Mouse (Mus musculus) neural tube, embryonic 13.5 days (tissue): ENCODE results near the gene Mis18bp1. TPM values are rescaled to one million over a fixed set of nuclear protein-coding genes. Genes with fewer than 3 reads are reported as not detected.
"Not testable (repeated sequence)": the region's sequence is repeated elsewhere in the genome, so short reads cannot be mapped to it uniquely, and the experiment has no call there.

Experiments
- ATAC-seq: fragments of 200-750 bp; cut with Nextera tagmentation; 2 replicates; pipeline ENCODE4 v1.8.0; 2017; ENCODE audit warnings: low read depth, mild to moderate bottlenecking, moderate TSS enrichment, moderate library complexity
- H3K27ac ChIP-seq: fragments of 300-500 bp; sonication (generic); replicated peaks from 2 replicates; pipeline ENCODE4 v1.5.1; 2015; ENCODE audit warnings: moderate library complexity, mild to moderate bottlenecking, inconsistent platforms
- H3K27me3 ChIP-seq: fragments of 300-500 bp; sonication (generic); 2 replicates; pipeline ENCODE4 v1.6.1; 2015; ENCODE audit warnings: mild to moderate bottlenecking, inconsistent platforms
- H3K36me3 ChIP-seq: fragments of 300-500 bp; sonication (generic); 2 replicates; pipeline ENCODE4 v1.6.1; 2015; ENCODE audit warnings: mild to moderate bottlenecking, inconsistent platforms
- H3K4me1 ChIP-seq: fragments of 300-500 bp; sonication (generic); replicated peaks from 2 replicates; pipeline ENCODE4 v1.6.1; 2015; ENCODE audit warnings: inconsistent platforms
- H3K4me2 ChIP-seq: fragments of 300-500 bp; sonication (generic); 2 replicates; pipeline ENCODE4 v1.6.1; 2015; ENCODE audit warnings: inconsistent platforms, mild to moderate bottlenecking, moderate library complexity
- H3K4me3 ChIP-seq: fragments of 300-500 bp; sonication (generic); 2 replicates; pipeline ENCODE4 v1.5.1; 2015; ENCODE audit warnings: mild to moderate bottlenecking, inconsistent platforms
- H3K9ac ChIP-seq: fragments of 300-500 bp; sonication (generic); 2 replicates; pipeline ENCODE4 v1.6.1; 2015; ENCODE audit warnings: moderate library complexity, mild to moderate bottlenecking, inconsistent platforms
- H3K9me3 ChIP-seq: fragments of 300-500 bp; sonication (generic); 2 replicates; pipeline ENCODE4 v1.6.1; 2016; ENCODE audit warnings: inconsistent platforms
- WGBS: fragments of 180-500 bp; shearing (Covaris S2); methylation state at CpG from one replicate; pipeline ENCODE4 v1.1.7; 2015; 5-methylcytosine and 5-hydroxymethylcytosine counted together
- polyA plus RNA-seq: library from polyadenylated mRNA; unstranded; fragments of >200 nt; fragmentation: Nextera tagmentation; extraction: Ambion mirVana; gene quantifications from 2 replicates; pipeline ENCODE4 v1.2.1, GENCODE M21; 2015

Mis18bp1 gene
- 11.8 and 12.0 TPM in 2 replicates for polyA plus RNA-seq

- Histone ChIP-seq H3K4me2 (peak within 1 kb of the TSS; percentile 78), H3K36me3 (no peaks in the 10 kb centered on the region), H3K27ac (peak within 1 kb of the TSS; percentile 92), H3K4me3 (peak within 1 kb of the TSS; percentile 75), H3K4me1 (peaks cover 15% of the 10 kb centered on the region), H3K9ac (peak within 1 kb of the TSS; percentile 69), H3K27me3 (no peaks in the 10 kb centered on the region), H3K9me3 (no peaks in the 10 kb centered on the region)
- peak; percentile 100 for ATAC-seq
- WGBS: under 1% methylated on average over 70 of the region's 70 CpGs
Measured at GRCm38 (mm10) chr12:65172021-65172951, at the start of gene Mis18bp1. Gene Mis18bp1, minus strand, starts transcription at chr12:65172604.

DNA sequence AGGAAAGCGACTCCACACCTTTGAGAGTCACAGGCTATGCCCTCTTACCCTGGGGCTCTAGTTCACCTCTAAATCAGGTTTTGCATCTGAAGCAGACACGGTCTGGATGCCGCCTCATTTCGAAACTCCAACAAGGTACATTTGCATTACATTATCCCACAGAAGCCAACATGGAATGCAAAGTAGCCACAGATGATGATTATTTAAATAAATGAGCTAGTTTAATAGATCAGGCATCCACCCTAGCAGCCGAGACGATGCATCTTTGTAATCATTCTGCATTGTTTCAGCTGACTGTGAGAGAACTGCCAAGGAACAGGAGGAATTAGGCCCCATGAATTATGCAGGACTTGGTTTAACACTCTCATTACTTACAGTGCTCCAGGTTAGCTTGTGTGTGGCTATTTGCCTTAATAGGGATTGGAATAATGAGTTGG, 44.0 kb upstream of the Mis18bp1 start:
- Histone ChIP-seq H3K27me3 (no peaks in the 10 kb centered on the region), H3K9ac (no peak overlapping the region), H3K4me2 (no peak overlapping the region), H3K9me3 (no peaks in the 10 kb centered on the region), H3K4me3 (no peak overlapping the region), H3K27ac (no peak overlapping the region), H3K4me1 (peaks cover 5% of the 10 kb centered on the region; the same call in 1 of the 2 replicates), H3K36me3 (no peaks in the 10 kb centered on the region)
- ATAC-seq: no peak
- 40% methylated on average over 6 of the region's 6 CpGs for WGBS

DNA sequence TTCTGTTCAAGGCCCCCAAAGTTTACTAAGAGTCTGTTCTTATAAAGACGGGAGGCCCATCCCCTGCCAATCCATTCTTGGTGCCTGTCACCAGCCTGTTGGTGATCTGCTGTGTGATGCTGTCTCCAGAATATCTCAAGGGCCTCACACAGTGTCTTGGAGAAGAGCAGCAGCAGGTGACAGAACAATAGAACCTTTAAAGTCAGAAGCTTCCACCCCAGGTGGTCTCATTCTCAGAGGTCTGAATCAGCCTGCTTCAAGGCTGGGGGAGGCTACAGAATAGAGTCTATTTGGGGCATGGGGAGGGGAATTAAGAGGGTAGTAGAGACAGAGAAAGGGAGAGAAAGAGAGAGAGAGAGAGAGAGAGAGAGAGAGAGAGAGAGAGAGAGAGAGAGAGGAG, 34.0 kb upstream of the Mis18bp1 start:
- Histone ChIP-seq H3K4me3 (no peak overlapping the region), H3K27me3 (no peaks in the 10 kb centered on the region), H3K27ac (no peak overlapping the region), H3K9me3 (no peaks in the 10 kb centered on the region), H3K9ac (no peak overlapping the region), H3K36me3 (no peaks in the 10 kb centered on the region), H3K4me2 (no peak overlapping the region), H3K4me1 (no peaks in the 10 kb centered on the region)
- ATAC-seq: no peak
- 28% methylated on average over 1 of the region's 1 CpGs for WGBS

DNA sequence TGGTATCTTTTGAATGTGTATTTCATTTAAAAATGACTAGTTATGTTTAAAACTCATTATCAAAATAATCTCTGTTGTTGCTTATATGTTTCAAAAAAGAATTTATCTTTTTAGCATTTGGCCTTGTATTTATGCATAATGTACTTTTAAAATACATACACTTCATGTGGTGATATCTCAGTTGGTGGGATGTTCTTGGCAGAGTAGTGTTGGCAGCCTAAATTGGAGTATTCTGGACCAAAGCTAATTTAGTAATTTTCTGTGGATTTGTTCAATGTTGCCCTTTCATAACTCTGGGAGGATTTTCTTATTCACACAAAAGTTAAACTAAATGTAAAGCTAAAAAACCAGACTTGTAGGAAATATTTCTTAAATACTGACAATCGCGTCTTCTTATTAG, 29.4 kb upstream of the Mis18bp1 start:
- no peaks in the 10 kb centered on the region for H3K27me3 ChIP-seq
- no peaks in the 10 kb centered on the region for H3K4me1 ChIP-seq
- 96% methylated on average over 2 of the region's 2 CpGs for WGBS
- H3K4me2 ChIP-seq: no peak overlapping the region
- H3K9ac ChIP-seq: no peak overlapping the region
- H3K27ac ChIP-seq: no peak overlapping the region
- H3K9me3 ChIP-seq: no peaks in the 10 kb centered on the region
- ATAC-seq: no peak
- no peaks in the 10 kb centered on the region for H3K36me3 ChIP-seq
- H3K4me3 ChIP-seq: no peak overlapping the region

- ATAC-seq: no peak
- H3K4me3 ChIP-seq: no peak overlapping the region
- 74% methylated on average over 5 of the region's 5 CpGs for WGBS
Measured at GRCm38 (mm10) chr12:65194003-65194530, 21.7 kb upstream of the Mis18bp1 start.

GRCm38 (mm10) chr12:65189213-65189612, 16.8 kb upstream of the Mis18bp1 start:
- Histone ChIP-seq H3K36me3 (no peaks in the 10 kb centered on the region), H3K4me3 (no peak overlapping the region), H3K4me2 (no peak overlapping the region), H3K9me3 (no peaks in the 10 kb centered on the region), H3K9ac (no peak overlapping the region), H3K4me1 (no peaks in the 10 kb centered on the region), H3K27me3 (no peaks in the 10 kb centered on the region), H3K27ac (no peak overlapping the region)
- ATAC-seq: no peak
- 83% methylated on average over 2 of the region's 2 CpGs for WGBS

More at GRCm38 (mm10) chr12:65194003-65194530, 21.7 kb upstream of the Mis18bp1 start:
- H3K27ac ChIP-seq: no peak overlapping the region
- H3K9ac ChIP-seq: no peak overlapping the region
- no peaks in the 10 kb centered on the region for H3K9me3 ChIP-seq
- no peaks in the 10 kb centered on the region for H3K4me1 ChIP-seq
- no peaks in the 10 kb centered on the region for H3K27me3 ChIP-seq
- no peaks in the 10 kb centered on the region for H3K36me3 ChIP-seq
- no peak overlapping the region for H3K4me2 ChIP-seq

GRCm38 (mm10) chr12:65187365-65187764, 15.0 kb upstream of the Mis18bp1 start:
- no peak overlapping the region for H3K27ac ChIP-seq
- H3K27me3 ChIP-seq: no peaks in the 10 kb centered on the region
- H3K9ac ChIP-seq: no peak overlapping the region
- no peaks in the 10 kb centered on the region for H3K9me3 ChIP-seq
- H3K4me1 ChIP-seq: no peaks in the 10 kb centered on the region
- no peaks in the 10 kb centered on the region for H3K36me3 ChIP-seq
- 60% methylated on average over 3 of the region's 3 CpGs for WGBS
- H3K4me3 ChIP-seq: no peak overlapping the region
- H3K4me2 ChIP-seq: no peak overlapping the region
- ATAC-seq: no peak

DNA sequence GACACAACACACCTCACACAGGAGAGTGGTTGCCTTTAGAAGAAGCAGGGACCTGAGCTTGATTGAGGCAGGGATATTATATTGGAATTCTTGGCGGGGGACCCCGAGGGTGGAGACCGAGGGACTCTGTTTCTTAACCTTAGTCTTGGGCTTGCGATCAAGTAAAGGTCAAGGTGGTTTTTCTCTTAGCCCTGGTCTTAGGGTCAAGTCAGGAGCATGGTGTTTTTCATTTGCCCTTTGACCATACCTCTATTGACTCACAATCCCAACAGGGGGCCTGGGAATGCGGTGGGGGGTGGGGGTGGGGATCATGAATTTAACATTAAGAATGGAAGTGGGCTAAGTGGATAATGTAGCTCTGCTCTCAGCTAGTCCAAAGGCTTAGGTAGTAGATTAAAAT, 1.3 kb upstream of the Mis18bp1 start:
- WGBS: 89% methylated on average over 5 of the region's 5 CpGs
- no peak for ATAC-seq
- H3K4me2 ChIP-seq: 0 out of 2 replicates have a peak overlapping the region, but pooled peaks have one; percentile 78
- no peaks in the 10 kb centered on the region for H3K9me3 ChIP-seq
- no peak overlapping the region for H3K9ac ChIP-seq
- H3K4me1 ChIP-seq: peaks cover 15% of the 10 kb centered on the region
- H3K27ac ChIP-seq: no peak overlapping the region
- no peak overlapping the region for H3K4me3 ChIP-seq
- no peaks in the 10 kb centered on the region for H3K27me3 ChIP-seq
- H3K36me3 ChIP-seq: no peaks in the 10 kb centered on the region

DNA sequence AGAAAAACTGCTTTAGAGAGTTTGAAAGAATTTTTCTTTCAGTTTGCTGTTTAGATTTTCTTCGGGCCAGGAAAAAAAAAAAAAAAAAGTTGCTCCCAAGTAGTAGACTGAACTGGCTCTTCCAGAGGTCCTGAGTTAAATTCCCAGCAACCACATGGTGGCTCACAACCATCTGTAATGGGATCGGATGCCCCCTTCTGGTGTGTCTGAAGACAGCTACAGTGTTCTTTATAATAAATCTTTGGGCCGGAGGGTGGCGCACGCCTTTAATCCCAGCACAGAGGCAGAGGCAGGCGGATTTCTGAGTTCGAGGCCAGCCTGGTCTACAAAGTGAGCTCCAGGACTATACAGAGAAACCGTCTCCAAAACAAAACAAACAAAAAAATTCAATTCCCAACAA, 555 bp upstream of the Mis18bp1 start:
- 30% methylated on average over 8 of the region's 8 CpGs for WGBS
- ATAC-seq: peak; percentile 70
- Histone ChIP-seq H3K4me1 (peaks cover 15% of the 10 kb centered on the region), H3K9ac (peak overlapping the region; percentile 66; the same call in 1 of the 2 replicates), H3K4me2 (peak overlapping the region; percentile 78), H3K27ac (peak overlapping the region; percentile 92), H3K4me3 (peak overlapping the region; percentile 75)
- not testable (repeated sequence) for H3K27me3 ChIP-seq, H3K36me3 ChIP-seq, H3K9me3 ChIP-seq

DNA sequence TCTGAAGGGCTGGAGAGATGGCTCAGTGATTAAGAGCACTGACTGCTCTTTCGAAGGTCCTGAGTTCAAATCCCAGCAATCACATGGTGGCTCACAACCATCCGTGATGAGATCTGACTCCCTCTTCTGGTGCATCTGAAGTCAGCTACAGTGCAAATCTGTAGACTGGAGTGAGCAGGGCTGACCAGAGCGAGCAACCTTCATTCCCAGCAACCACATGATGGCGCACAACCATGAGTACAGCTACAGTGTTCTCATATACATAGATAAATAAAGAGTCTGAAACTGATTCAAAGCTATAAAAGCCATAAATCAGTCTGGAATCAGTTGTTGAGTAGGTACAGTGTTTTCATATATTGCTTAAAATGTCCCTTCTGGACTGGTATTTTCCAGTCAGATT, 36.3 kb downstream of the Mis18bp1 start:
- not testable (repeated sequence) for H3K9ac ChIP-seq, H3K4me1 ChIP-seq, H3K36me3 ChIP-seq, H3K4me2 ChIP-seq, H3K9me3 ChIP-seq, H3K4me3 ChIP-seq, H3K27ac ChIP-seq, ATAC-seq, H3K27me3 ChIP-seq
- WGBS: 93% methylated on average over 4 of the region's 4 CpGs

- Histone ChIP-seq H3K4me2 (no peak overlapping the region), H3K36me3 (peaks cover 69% of the 10 kb centered on the region), H3K4me1 (no peaks in the 10 kb centered on the region), H3K9me3 (no peaks in the 10 kb centered on the region), H3K27me3 (no peaks in the 10 kb centered on the region), H3K27ac (no peak overlapping the region), H3K4me3 (no peak overlapping the region), H3K9ac (no peak overlapping the region)
- 88% methylated on average over 5 of the region's 5 CpGs for WGBS
- ATAC-seq: no peak
Measured at GRCm38 (mm10) chr12:65119451-65119850, 53.0 kb downstream of the Mis18bp1 start.

DNA sequence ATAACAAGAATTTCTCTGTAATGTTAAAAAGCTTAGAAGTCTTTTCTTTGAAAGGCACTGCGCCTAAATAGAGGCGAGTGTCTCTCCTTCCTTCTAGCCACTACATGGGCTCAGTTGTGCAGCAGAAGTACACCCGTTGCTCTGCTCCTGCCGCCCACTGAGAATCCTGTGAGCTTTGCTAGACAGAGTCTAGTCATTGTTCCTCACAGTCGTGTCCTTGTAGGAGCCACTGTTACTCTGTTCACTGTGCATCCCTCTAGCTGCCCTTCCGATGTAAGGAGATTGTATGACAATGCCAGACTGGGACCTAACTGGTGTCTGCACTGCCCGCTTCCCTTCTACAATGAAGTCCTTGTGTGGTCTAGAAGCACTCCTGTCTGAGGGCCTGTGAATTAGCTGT, 53.4 kb downstream of the Mis18bp1 start:
- no peak for ATAC-seq
- no peaks in the 10 kb centered on the region for H3K4me1 ChIP-seq
- no peak overlapping the region for H3K4me2 ChIP-seq
- no peak overlapping the region for H3K4me3 ChIP-seq
- 81% methylated on average over 7 of the region's 7 CpGs for WGBS
- no peak overlapping the region for H3K9ac ChIP-seq
- no peaks in the 10 kb centered on the region for H3K9me3 ChIP-seq
- no peaks in the 10 kb centered on the region for H3K27me3 ChIP-seq
- peaks cover 70% of the 10 kb centered on the region for H3K36me3 ChIP-seq
- no peak overlapping the region for H3K27ac ChIP-seq
